Mouse (Mus musculus): Measurements from ENCODE around the gene Scamp1. TPM values are rescaled to one million over a fixed set of nuclear protein-coding genes. Genes with fewer than 3 reads are reported as not detected.

The Scamp1 gene
- polyA plus RNA-seq, 2 experiments = 4.2 to 5.0 TPM

- Histone ChIP-seq H3K4me1 (replicated peaks; ENCODE audit: control insufficient read depth in 2 of 2, insufficient read depth in 2 of 2, low read length in 1 of 2) (no peaks in the 10 kb centered on the region; a peak in 1 of 4 replicates), H3K9ac (replicated peaks) (no peak overlapping the region), H3K4me2 (ENCODE audit: low read depth) (no peak overlapping the region), H3K27me3 (ENCODE audit: control insufficient read depth, insufficient read depth, low read length) (no peaks in the 10 kb centered on the region), H3K9me3 (ENCODE audit: control insufficient read depth, low read length) (no peaks in the 10 kb centered on the region), H3K36me3 (replicated peaks; ENCODE audit: control insufficient read depth, insufficient read depth, low read depth) (no peaks in the 10 kb centered on the region), H3K4me3 (ENCODE audit: insufficient read depth in 1 of 2, low read depth in 2 of 2, low read length in 2 of 2) (no peak overlapping the region), H3K27ac (no peak overlapping the region)
- DNase-seq (ENCODE audit: low read depth in 3 of 3, low spot score in 3 of 3) (no peak), ATAC-seq (ENCODE audit: insufficient read depth) (no peak)
- TF ChIP-seq EP300 (IDR thresholded peaks at IDR 0.05; ENCODE audit: low read depth) = no peak
- no peak for TF ChIP-seq CTCF (IDR thresholded peaks at IDR 0.05; ENCODE audit: low read depth)
- 45% methylated on average over 4 of the region's 4 CpGs for WGBS (ENCODE audit: insufficient replicate concordance)
Observed at GRCm38 (mm10) chr13:94241892-94242524, 43.6 kb downstream of the Scamp1 start.

GRCm38 (mm10) chr13:94240873-94241272, 44.8 kb downstream of the Scamp1 start:
- no peaks in the 10 kb centered on the region for H3K36me3 ChIP-seq (replicated peaks; ENCODE audit: control insufficient read depth, insufficient read depth, low read depth)
- no peaks in the 10 kb centered on the region for H3K27me3 ChIP-seq (ENCODE audit: control insufficient read depth, insufficient read depth, low read length)
- whole genome bisulfite sequencing (ENCODE audit: insufficient replicate concordance) = 47% methylated on average over 5 of the region's 5 CpGs
- H3K4me2 ChIP-seq (ENCODE audit: low read depth) = no peak overlapping the region
- H3K27ac ChIP-seq = no peak overlapping the region
- no peaks in the 10 kb centered on the region; a peak in 1 of 4 replicates for H3K4me1 ChIP-seq (replicated peaks; ENCODE audit: control insufficient read depth in 2 of 2, insufficient read depth in 2 of 2, low read length in 1 of 2)
- TF ChIP-seq CTCF (IDR thresholded peaks at IDR 0.05; ENCODE audit: low read depth) = no peak
- no peak for TF ChIP-seq EP300 (IDR thresholded peaks at IDR 0.05; ENCODE audit: low read depth)
- ATAC-seq (ENCODE audit: insufficient read depth) = no peak
- H3K9me3 ChIP-seq (ENCODE audit: control insufficient read depth, low read length) = no peaks in the 10 kb centered on the region
- H3K4me3 ChIP-seq (ENCODE audit: insufficient read depth in 1 of 2, low read depth in 2 of 2, low read length in 2 of 2) = no peak overlapping the region
- H3K9ac ChIP-seq (replicated peaks) = no peak overlapping the region
- no peak for DNase-seq (ENCODE audit: low read depth in 3 of 3, low spot score in 3 of 3)

GRCm38 (mm10) chr13:94240111-94240510, 45.5 kb downstream of the Scamp1 start:
- Histone ChIP-seq H3K4me3 (ENCODE audit: insufficient read depth in 1 of 2, low read depth in 2 of 2, low read length in 2 of 2) (no peak overlapping the region), H3K4me1 (replicated peaks; ENCODE audit: control insufficient read depth in 2 of 2, insufficient read depth in 2 of 2, low read length in 1 of 2) (no peaks in the 10 kb centered on the region; a peak in 1 of 4 replicates), H3K27ac (no peak overlapping the region), H3K4me2 (ENCODE audit: low read depth) (no peak overlapping the region), H3K9me3 (ENCODE audit: control insufficient read depth, low read length) (no peaks in the 10 kb centered on the region), H3K9ac (replicated peaks) (no peak overlapping the region), H3K36me3 (replicated peaks; ENCODE audit: control insufficient read depth, insufficient read depth, low read depth) (no peaks in the 10 kb centered on the region), H3K27me3 (ENCODE audit: control insufficient read depth, insufficient read depth, low read length) (no peaks in the 10 kb centered on the region)
- DNase-seq (ENCODE audit: low read depth in 3 of 3, low spot score in 3 of 3) = no peak
- TF ChIP-seq CTCF (IDR thresholded peaks at IDR 0.05; ENCODE audit: low read depth) = no peak
- no peak for TF ChIP-seq EP300 (IDR thresholded peaks at IDR 0.05; ENCODE audit: low read depth)
- 81% methylated on average over 6 of the region's 6 CpGs for WGBS (ENCODE audit: insufficient replicate concordance)
- no peak for ATAC-seq (ENCODE audit: insufficient read depth)

- no peak overlapping the region for H3K4me3 ChIP-seq (ENCODE audit: insufficient read depth in 1 of 2, low read depth in 2 of 2, low read length in 2 of 2)
- no peak for ATAC-seq (ENCODE audit: insufficient read depth)
- no peak overlapping the region for H3K9ac ChIP-seq (replicated peaks)
- H3K4me1 ChIP-seq (replicated peaks; ENCODE audit: control insufficient read depth in 2 of 2, insufficient read depth in 2 of 2, low read length in 1 of 2) = no peaks in the 10 kb centered on the region; a peak in 1 of 4 replicates
- H3K4me2 ChIP-seq (ENCODE audit: low read depth) = no peak overlapping the region
- TF ChIP-seq EP300 (IDR thresholded peaks at IDR 0.05; ENCODE audit: low read depth) (no peak), CTCF (IDR thresholded peaks at IDR 0.05; ENCODE audit: low read depth) (no peak)
- 61% methylated on average over 4 of the region's 4 CpGs for WGBS (ENCODE audit: insufficient replicate concordance)
- no peaks in the 10 kb centered on the region for H3K27me3 ChIP-seq (ENCODE audit: control insufficient read depth, insufficient read depth, low read length)
- H3K36me3 ChIP-seq (replicated peaks; ENCODE audit: control insufficient read depth, insufficient read depth, low read depth) = no peaks in the 10 kb centered on the region
- no peaks in the 10 kb centered on the region for H3K9me3 ChIP-seq (ENCODE audit: control insufficient read depth, low read length)
- DNase-seq (ENCODE audit: low read depth in 3 of 3, low spot score in 3 of 3) = no peak
- H3K27ac ChIP-seq = no peak overlapping the region
Observed at GRCm38 (mm10) chr13:94239488-94239887, 46.2 kb downstream of the Scamp1 start.

GRCm38 (mm10) chr13:94231871-94232270, 53.8 kb downstream of the Scamp1 start:
- no peak for TF ChIP-seq EP300 (IDR thresholded peaks at IDR 0.05; ENCODE audit: low read depth)
- TF ChIP-seq CTCF (IDR thresholded peaks at IDR 0.05; ENCODE audit: low read depth) = no peak
- 85% methylated on average over 14 of the region's 14 CpGs for WGBS (ENCODE audit: insufficient replicate concordance)
- Histone ChIP-seq H3K9ac (replicated peaks) (no peak overlapping the region), H3K36me3 (replicated peaks; ENCODE audit: control insufficient read depth, insufficient read depth, low read depth) (no peaks in the 10 kb centered on the region), H3K4me3 (ENCODE audit: insufficient read depth in 1 of 2, low read depth in 2 of 2, low read length in 2 of 2) (no peak overlapping the region), H3K4me2 (ENCODE audit: low read depth) (no peak overlapping the region), H3K4me1 (replicated peaks; ENCODE audit: control insufficient read depth in 2 of 2, insufficient read depth in 2 of 2, low read length in 1 of 2) (no peaks in the 10 kb centered on the region), H3K9me3 (ENCODE audit: control insufficient read depth, low read length) (no peaks in the 10 kb centered on the region), H3K27me3 (ENCODE audit: control insufficient read depth, insufficient read depth, low read length) (no peaks in the 10 kb centered on the region), H3K27ac (no peak overlapping the region)
- ATAC-seq (ENCODE audit: insufficient read depth) (no peak), DNase-seq (ENCODE audit: low read depth in 3 of 3, low spot score in 3 of 3) (no peak)
